Mouse (Mus musculus): ENCODE results near the gene Ppil6. TPM values are rescaled to one million over a fixed set of nuclear protein-coding genes. Genes with fewer than 3 reads are reported as not detected.

The Ppil6 gene
- 7.3 TPM for polyA plus RNA-seq (2014; fragmentation: Illumina TruSeq; extraction: RNeasy Lipid Tissue Mini Kit (QIAGEN cat#74804); ENCODE audit: low read depth, low replicate concordance)

GRCm38 (mm10) chr10:41489708-41490517 is at the start of gene Ppil6, which contains the start of gene Smpd2:
Gene Ppil6 (plus strand): TSS chr10:41490439.
Gene Smpd2 (minus strand): TSS chr10:41490369.

GRCm38 (mm10) chr10:41450137-41450670 is 40.0 kb upstream of the Ppil6 start, which contains the start of gene Zbtb24:
Gene Zbtb24 (plus strand): TSS chr10:41450383.

DNA sequence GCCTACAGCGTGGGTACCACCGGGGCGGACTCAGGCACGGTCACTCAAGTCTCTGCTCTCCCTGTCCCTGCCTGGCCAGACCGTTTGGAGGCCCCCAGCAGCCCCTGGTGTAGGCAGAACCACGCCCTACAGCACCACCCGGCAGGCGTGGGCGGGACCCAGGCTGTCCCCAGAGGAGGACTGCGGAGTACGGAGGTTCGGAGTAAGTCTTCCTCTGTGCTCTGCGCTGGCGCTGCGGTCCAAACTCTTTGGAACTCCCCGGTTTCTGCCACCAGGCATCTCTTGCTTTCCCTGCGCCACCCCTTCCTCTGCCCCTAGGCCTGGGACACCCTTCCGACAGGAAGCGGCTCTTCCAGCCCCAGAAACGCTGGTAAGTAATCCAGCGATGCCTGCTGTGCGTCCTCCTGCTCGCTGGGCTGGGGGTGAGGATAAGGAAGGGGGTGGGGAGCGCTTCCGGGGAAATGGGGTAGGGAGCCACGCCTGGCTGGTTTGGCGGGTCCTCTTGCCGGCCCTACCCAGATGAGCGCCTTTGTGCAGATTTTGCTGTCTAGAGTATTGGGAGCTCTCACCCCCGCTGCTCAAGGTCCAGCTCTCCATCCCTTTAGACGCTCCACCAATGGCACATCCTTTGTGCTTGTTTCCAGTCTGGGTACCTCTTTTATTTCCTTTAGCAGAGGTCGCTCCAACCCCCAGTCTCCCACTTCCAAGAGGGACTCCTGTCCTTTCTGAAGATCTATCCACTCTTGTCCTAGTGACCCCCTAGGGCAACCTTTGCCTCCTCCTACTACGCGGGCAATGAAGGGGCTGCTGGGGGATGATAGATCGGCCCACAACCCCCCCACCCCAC is 13.8 kb upstream of the Ppil6 start, which contains the start of gene Mical1:
Gene Mical1 (plus strand): TSS at position 144 of the 847 bp plus-strand sequence.

DNA sequence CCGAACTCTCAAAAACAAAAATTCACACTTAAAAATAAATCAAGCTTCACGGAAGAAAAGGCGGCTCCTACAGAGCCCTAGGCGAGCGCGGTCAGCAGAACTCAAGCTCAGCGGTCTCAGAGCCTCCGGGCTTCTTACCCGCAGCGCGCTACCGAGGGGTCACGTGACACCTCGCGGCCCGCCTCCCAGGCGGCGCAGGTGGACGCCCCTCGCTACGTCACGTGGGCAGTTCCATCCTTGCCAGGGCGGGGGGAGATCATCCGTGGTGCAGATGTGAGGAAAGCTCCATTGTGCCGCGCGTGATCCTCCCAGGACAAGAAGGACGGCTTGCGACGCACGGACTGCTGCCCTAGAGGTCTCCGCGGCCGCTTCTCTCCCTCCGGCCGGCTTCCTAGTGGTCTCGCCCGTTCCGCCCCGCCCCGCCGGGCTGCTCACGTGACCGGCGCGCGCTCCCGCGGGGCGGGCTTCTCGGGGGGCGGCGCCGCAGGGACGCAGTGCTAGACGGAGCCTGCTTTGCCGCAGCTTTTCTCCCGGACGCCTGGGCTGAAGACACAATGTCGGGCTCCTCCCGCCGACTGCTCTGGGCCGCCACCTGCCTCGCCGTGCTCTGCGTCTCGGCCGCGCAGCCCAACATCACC is 28.9 kb downstream of the Ppil6 start, which contains the start of gene Cd164:
Gene Cd164 (plus strand): TSS at position 434 of the 638 bp plus-strand sequence.

Other genes starting within 250 kb of the Ppil6 start
- 17.2 TPM for gene Fig4, start 187.2 kb upstream of the Ppil6 start, polyA plus RNA-seq (2014; fragmentation: Illumina TruSeq; extraction: RNeasy Lipid Tissue Mini Kit (QIAGEN cat#74804); ENCODE audit: low read depth, low replicate concordance)
- gene Ak9, start 186.5 kb upstream of the Ppil6 start, polyA plus RNA-seq (2014; fragmentation: Illumina TruSeq; extraction: RNeasy Lipid Tissue Mini Kit (QIAGEN cat#74804); ENCODE audit: low read depth, low replicate concordance) = not detected
- 11.5 TPM for gene Zbtb24, start 40.1 kb upstream of the Ppil6 start, polyA plus RNA-seq (2014; fragmentation: Illumina TruSeq; extraction: RNeasy Lipid Tissue Mini Kit (QIAGEN cat#74804); ENCODE audit: low read depth, low replicate concordance)
- gene Mical1, start 14.1 kb upstream of the Ppil6 start, polyA plus RNA-seq (2014; fragmentation: Illumina TruSeq; extraction: RNeasy Lipid Tissue Mini Kit (QIAGEN cat#74804); ENCODE audit: low read depth, low replicate concordance) = 3.7 TPM
- 5.0 TPM for gene Smpd2, start 70 bp upstream of the Ppil6 start, polyA plus RNA-seq (2014; fragmentation: Illumina TruSeq; extraction: RNeasy Lipid Tissue Mini Kit (QIAGEN cat#74804); ENCODE audit: low read depth, low replicate concordance)
- 932 TPM for gene Cd164, start 29.0 kb downstream of the Ppil6 start, polyA plus RNA-seq (2014; fragmentation: Illumina TruSeq; extraction: RNeasy Lipid Tissue Mini Kit (QIAGEN cat#74804); ENCODE audit: low read depth, low replicate concordance)
- 0.47 TPM for gene Ccdc162, start 226.2 kb downstream of the Ppil6 start, polyA plus RNA-seq (2014; fragmentation: Illumina TruSeq; extraction: RNeasy Lipid Tissue Mini Kit (QIAGEN cat#74804); ENCODE audit: low read depth, low replicate concordance)